Mouse (Mus musculus): ENCODE results near the gene Srebf1. TPM values are rescaled to one million over a fixed set of nuclear protein-coding genes. Genes with fewer than 3 reads are reported as not detected.
A peak's percentile ranks its signal among the peaks of the same experiment; 100 is the strongest.

Srebf1 gene
- polyA plus RNA-seq, 1 experiment from 2014 or later = 39.7 TPM

- no peaks in the 10 kb centered on the region for H3K27me3 ChIP-seq (replicated peaks)
- H3K9me3 ChIP-seq (replicated peaks) = 0 out of 2 replicates have a peak, but pooled peaks cover 3% of the 10 kb centered on the region
- WGBS = 48% methylated on average over 5 of the region's 5 CpGs
- H3K36me3 ChIP-seq = peaks cover 30% of the 10 kb centered on the region
- peaks cover 56% of the 10 kb centered on the region for H3K4me1 ChIP-seq (replicated peaks)
- no peak overlapping the region for H3K9ac ChIP-seq
- H3K4me2 ChIP-seq = no peak overlapping the region
- ATAC-seq (ENCODE audit: insufficient number of reproducible peaks, low FRiP score) = no peak
- H3K27ac ChIP-seq (ENCODE audit: poor library complexity, severe bottlenecking) = peak overlapping the region; percentile 50
- no peak overlapping the region for H3K4me3 ChIP-seq
Observed at GRCm38 (mm10) chr11:60254308-60254707, 31.9 kb upstream of the Srebf1 start.

DNA sequence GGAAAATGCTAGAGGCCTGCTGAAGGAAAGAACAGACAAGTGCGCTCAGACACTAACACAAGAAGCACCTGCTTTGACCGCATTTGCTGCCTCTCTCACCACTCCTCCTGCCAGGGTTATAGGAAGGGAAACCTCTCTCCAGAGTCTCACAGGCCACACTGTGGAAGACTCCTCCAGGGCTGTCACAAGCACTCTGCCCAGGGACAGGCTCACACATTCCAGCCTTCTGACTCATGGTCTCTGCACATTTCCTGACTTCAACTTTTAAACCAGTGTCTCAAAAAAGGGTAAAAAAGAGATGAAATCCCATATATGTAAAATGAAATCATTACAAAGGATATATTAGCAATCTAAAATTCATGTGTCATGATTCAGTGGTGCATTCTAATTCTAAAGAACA lies 31.2 kb upstream of the Srebf1 start:
- Histone ChIP-seq H3K4me3 (no peak overlapping the region), H3K9ac (no peak overlapping the region), H3K4me2 (no peak overlapping the region), H3K27me3 (replicated peaks) (no peaks in the 10 kb centered on the region), H3K27ac (ENCODE audit: poor library complexity, severe bottlenecking) (peak overlapping the region; percentile 56), H3K36me3 (peaks cover 23% of the 10 kb centered on the region), H3K4me1 (replicated peaks) (peaks cover 56% of the 10 kb centered on the region), H3K9me3 (replicated peaks) (0 out of 2 replicates have a peak, but pooled peaks cover 3% of the 10 kb centered on the region)
- WGBS = 75% methylated on average over 2 of the region's 2 CpGs
- ATAC-seq (ENCODE audit: insufficient number of reproducible peaks, low FRiP score) = 0 out of 2 replicates have a peak, but pooled peaks have one; percentile 66

- Histone ChIP-seq H3K4me1 (replicated peaks) (peaks cover 45% of the 10 kb centered on the region), H3K4me2 (no peak overlapping the region), H3K9me3 (replicated peaks) (0 out of 2 replicates have a peak, but pooled peaks cover 3% of the 10 kb centered on the region), H3K9ac (no peak overlapping the region), H3K4me3 (no peak overlapping the region), H3K27ac (ENCODE audit: poor library complexity, severe bottlenecking) (no peak overlapping the region), H3K36me3 (peaks cover 16% of the 10 kb centered on the region), H3K27me3 (replicated peaks) (no peaks in the 10 kb centered on the region)
- ATAC-seq (ENCODE audit: insufficient number of reproducible peaks, low FRiP score) = peak; percentile 53; the same call in 1 of the 2 replicates
- WGBS = 52% methylated on average over 6 of the region's 6 CpGs
Observed at GRCm38 (mm10) chr11:60250971-60251643, 28.7 kb upstream of the Srebf1 start.

DNA sequence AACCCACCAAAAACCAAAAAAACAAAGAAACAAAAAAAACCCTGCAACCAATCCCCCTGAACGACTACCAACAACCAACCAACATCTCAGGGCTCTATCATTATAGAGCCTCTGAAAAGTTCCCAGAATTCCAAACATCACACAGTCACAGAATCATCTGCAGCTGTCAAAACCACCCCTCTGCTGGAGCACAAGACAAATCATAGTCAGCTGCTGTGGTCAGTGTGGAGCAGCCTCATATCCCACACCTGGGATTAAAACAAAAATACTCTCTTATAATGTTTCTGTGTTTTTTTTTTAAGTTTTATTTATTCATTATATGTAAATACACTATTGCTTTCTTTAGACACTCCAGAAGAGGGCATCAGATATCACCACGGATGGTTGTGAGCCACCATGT lies 27.5 kb upstream of the Srebf1 start:
- WGBS = 82% methylated on average over 2 of the region's 2 CpGs
- H3K27ac ChIP-seq (ENCODE audit: poor library complexity, severe bottlenecking) = no peak overlapping the region
- 0 out of 2 replicates have a peak, but pooled peaks cover 3% of the 10 kb centered on the region for H3K9me3 ChIP-seq (replicated peaks)

GRCm38 (mm10) chr11:60248596-60249404 lies 26.4 kb upstream of the Srebf1 start:
- WGBS = 53% methylated on average over 13 of the region's 13 CpGs
- H3K9me3 ChIP-seq (replicated peaks) = 0 out of 2 replicates have a peak, but pooled peaks cover 3% of the 10 kb centered on the region
- H3K4me1 ChIP-seq (replicated peaks) = peaks cover 37% of the 10 kb centered on the region
- ATAC-seq (ENCODE audit: insufficient number of reproducible peaks, low FRiP score) = no peak
- peaks cover 18% of the 10 kb centered on the region for H3K36me3 ChIP-seq
- H3K9ac ChIP-seq = no peak overlapping the region
- H3K4me2 ChIP-seq = no peak overlapping the region
- no peak overlapping the region for H3K4me3 ChIP-seq
- no peaks in the 10 kb centered on the region for H3K27me3 ChIP-seq (replicated peaks)
- no peak overlapping the region for H3K27ac ChIP-seq (ENCODE audit: poor library complexity, severe bottlenecking)

More for the DNA sequence above, 27.5 kb upstream of the Srebf1 start:
- Histone ChIP-seq H3K4me2 (no peak overlapping the region), H3K9ac (no peak overlapping the region), H3K36me3 (peaks cover 17% of the 10 kb centered on the region), H3K27me3 (replicated peaks) (no peaks in the 10 kb centered on the region), H3K4me1 (replicated peaks) (peaks cover 46% of the 10 kb centered on the region), H3K4me3 (no peak overlapping the region)
- no peak for ATAC-seq (ENCODE audit: insufficient number of reproducible peaks, low FRiP score)

- Histone ChIP-seq H3K27ac (ENCODE audit: poor library complexity, severe bottlenecking) (no peak overlapping the region), H3K36me3 (peaks cover 18% of the 10 kb centered on the region), H3K27me3 (replicated peaks) (no peaks in the 10 kb centered on the region), H3K4me3 (no peak overlapping the region), H3K4me1 (replicated peaks) (peaks cover 28% of the 10 kb centered on the region), H3K4me2 (no peak overlapping the region), H3K9me3 (replicated peaks) (0 out of 2 replicates have a peak, but pooled peaks cover 3% of the 10 kb centered on the region), H3K9ac (no peak overlapping the region)
- WGBS = 63% methylated on average over 5 of the region's 5 CpGs
- ATAC-seq (ENCODE audit: insufficient number of reproducible peaks, low FRiP score) = no peak
Observed at GRCm38 (mm10) chr11:60247753-60248550, 25.6 kb upstream of the Srebf1 start.

DNA sequence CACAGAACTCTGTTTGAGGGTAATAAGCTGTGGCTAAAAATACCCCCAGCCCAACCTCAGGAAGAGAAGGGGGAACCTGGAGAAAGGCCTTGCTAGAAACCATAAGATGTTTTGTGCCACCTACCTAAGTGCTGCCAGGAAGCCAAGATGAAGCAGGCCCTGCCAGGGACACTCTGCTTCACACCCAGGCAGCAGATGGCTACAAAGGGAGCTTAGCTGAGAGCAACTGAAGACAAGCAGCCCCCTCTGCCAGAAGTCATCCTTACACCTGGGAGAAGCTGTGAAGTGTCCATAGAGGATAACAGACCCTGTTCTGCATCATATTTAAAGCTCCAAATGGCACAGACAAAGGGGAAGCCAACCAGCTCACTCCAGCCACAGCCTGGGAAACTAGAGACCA lies 23.7 kb upstream of the Srebf1 start:
- H3K4me1 ChIP-seq (replicated peaks) = peaks cover 15% of the 10 kb centered on the region
- H3K4me2 ChIP-seq = no peak overlapping the region
- no peak overlapping the region for H3K9ac ChIP-seq
- no peak for ATAC-seq (ENCODE audit: insufficient number of reproducible peaks, low FRiP score)
- H3K27ac ChIP-seq (ENCODE audit: poor library complexity, severe bottlenecking) = no peak overlapping the region
- H3K36me3 ChIP-seq = peaks cover 31% of the 10 kb centered on the region
- H3K9me3 ChIP-seq (replicated peaks) = 0 out of 2 replicates have a peak, but pooled peaks cover 3% of the 10 kb centered on the region
- no peak overlapping the region for H3K4me3 ChIP-seq
- H3K27me3 ChIP-seq (replicated peaks) = no peaks in the 10 kb centered on the region

DNA sequence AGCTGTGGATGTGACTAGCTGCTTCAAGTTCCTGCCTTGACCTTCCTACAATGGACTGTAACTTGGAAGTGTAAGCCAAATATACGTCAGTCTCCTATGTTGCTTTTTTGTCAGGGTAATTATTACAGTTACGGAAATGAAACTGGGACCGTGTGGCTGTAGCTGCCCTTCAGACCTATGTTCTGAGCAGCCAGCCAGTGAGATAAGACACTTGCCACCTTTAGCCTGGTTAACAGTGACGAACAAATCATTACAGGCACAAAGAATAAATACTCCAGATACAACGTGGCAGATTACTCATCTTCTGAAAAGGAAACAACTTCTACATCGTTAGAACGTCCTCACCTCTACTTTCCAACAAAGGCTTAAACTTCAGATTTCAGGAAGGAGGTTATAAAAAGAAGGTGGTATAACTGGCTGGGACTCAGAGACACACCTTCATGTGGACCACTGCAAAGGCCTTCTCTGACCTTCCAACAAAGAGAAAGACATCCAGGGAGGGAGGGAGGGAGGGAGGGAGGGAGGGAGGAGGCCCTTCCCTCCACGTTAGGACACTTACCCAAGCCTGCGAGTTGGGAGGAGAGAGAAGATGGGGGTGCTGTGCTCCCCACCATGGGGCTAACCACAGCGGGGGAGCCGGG lies 22.2 kb upstream of the Srebf1 start:
- WGBS = 60% methylated on average over 11 of the region's 11 CpGs
- no peak for ATAC-seq (ENCODE audit: insufficient number of reproducible peaks, low FRiP score)

DNA sequence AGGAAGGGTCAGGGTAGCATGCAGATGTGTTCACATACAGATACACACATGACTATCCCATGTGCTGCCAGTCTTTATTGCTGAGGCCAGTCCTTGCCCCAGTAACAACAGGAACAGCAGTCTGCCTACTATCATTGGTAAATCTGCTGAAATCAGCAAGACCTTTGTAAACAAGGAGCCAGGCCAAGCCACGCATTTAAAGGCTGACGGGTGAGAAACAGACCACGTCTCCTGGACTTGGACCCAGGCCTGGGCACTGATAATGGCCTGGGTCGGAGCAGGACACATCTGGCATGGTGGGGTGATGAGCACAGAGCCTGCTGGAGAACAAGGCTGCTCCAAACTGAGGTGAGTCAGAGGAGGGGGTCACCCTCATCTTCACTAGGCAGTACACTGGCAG lies 18.1 kb upstream of the Srebf1 start:
- no peak overlapping the region for H3K27ac ChIP-seq (ENCODE audit: poor library complexity, severe bottlenecking)
- peaks cover 6% of the 10 kb centered on the region; the same call in 1 of the 2 replicates for H3K4me1 ChIP-seq (replicated peaks)
- ATAC-seq (ENCODE audit: insufficient number of reproducible peaks, low FRiP score) = no peak
- H3K9ac ChIP-seq = no peak overlapping the region
- H3K4me2 ChIP-seq = no peak overlapping the region
- H3K27me3 ChIP-seq (replicated peaks) = no peaks in the 10 kb centered on the region
- H3K9me3 ChIP-seq (replicated peaks) = no peaks in the 10 kb centered on the region
- H3K36me3 ChIP-seq = peaks cover 47% of the 10 kb centered on the region
- no peak overlapping the region for H3K4me3 ChIP-seq
- WGBS = 80% methylated on average over 4 of the region's 4 CpGs

More for the DNA sequence above, 22.2 kb upstream of the Srebf1 start:
- no peak overlapping the region for H3K9ac ChIP-seq
- H3K4me3 ChIP-seq = no peak overlapping the region
- no peaks in the 10 kb centered on the region for H3K27me3 ChIP-seq (replicated peaks)
- H3K36me3 ChIP-seq = peaks cover 41% of the 10 kb centered on the region
- peak overlapping the region; percentile 10; the same call in 1 of the 2 replicates for H3K27ac ChIP-seq (ENCODE audit: poor library complexity, severe bottlenecking)
- peaks cover 15% of the 10 kb centered on the region for H3K4me1 ChIP-seq (replicated peaks)
- no peaks in the 10 kb centered on the region for H3K9me3 ChIP-seq (replicated peaks)
- no peak overlapping the region for H3K4me2 ChIP-seq

- Histone ChIP-seq H3K27me3 (replicated peaks) (no peaks in the 10 kb centered on the region), H3K36me3 (peaks cover 16% of the 10 kb centered on the region), H3K9me3 (replicated peaks) (no peaks in the 10 kb centered on the region), H3K27ac (ENCODE audit: poor library complexity, severe bottlenecking) (no peak overlapping the region), H3K4me1 (replicated peaks) (peaks cover 21% of the 10 kb centered on the region), H3K9ac (no peak overlapping the region), H3K4me3 (no peak overlapping the region), H3K4me2 (no peak overlapping the region)
- ATAC-seq (ENCODE audit: insufficient number of reproducible peaks, low FRiP score) = no peak
- WGBS = 87% methylated on average over 5 of the region's 5 CpGs
Observed at GRCm38 (mm10) chr11:60235351-60235750, 13.0 kb upstream of the Srebf1 start.

Data from heart, embryonic 12.5 days (tissue).